Mouse (Mus musculus): Measurements from ENCODE around the gene Sv2b. TPM values are rescaled to one million over a fixed set of nuclear protein-coding genes. Genes with fewer than 3 reads are reported as not detected.
"Not testable (repeated sequence)": the region's sequence is repeated elsewhere in the genome, so short reads cannot be mapped to it uniquely, and the experiment has no call there.

Sv2b gene
- polyA plus RNA-seq, 1 experiment from 2014 or later = 20.0 TPM

GRCm38 (mm10) chr7:75322742-75323141 lies 13.7 kb upstream of the Sv2b start:
- not testable (repeated sequence) for H3K27ac ChIP-seq; DNase-seq (ENCODE audit: low spot score); H3K27me3 ChIP-seq (ENCODE audit: control insufficient read depth, insufficient read depth, low read length); ATAC-seq (ENCODE audit: low FRiP score); H3K4me1 ChIP-seq (replicated peaks; ENCODE audit: control insufficient read depth, insufficient read depth, low read length); H3K4me2 ChIP-seq (replicated peaks); H3K36me3 ChIP-seq (replicated peaks; ENCODE audit: control insufficient read depth, insufficient read depth); H3K9me3 ChIP-seq (ENCODE audit: control insufficient read depth, low read length); H3K9ac ChIP-seq; H3K4me3 ChIP-seq (replicated peaks; ENCODE audit: low read length)
- whole genome bisulfite sequencing = 94% methylated on average over 3 of the region's 3 CpGs

GRCm38 (mm10) chr7:75320009-75320408 lies 10.9 kb upstream of the Sv2b start:
- H3K36me3 ChIP-seq (replicated peaks; ENCODE audit: control insufficient read depth, insufficient read depth) = no peaks in the 10 kb centered on the region
- H3K27me3 ChIP-seq (ENCODE audit: control insufficient read depth, insufficient read depth, low read length) = no peaks in the 10 kb centered on the region
- H3K4me3 ChIP-seq (replicated peaks; ENCODE audit: low read length) = no peak overlapping the region
- no peaks in the 10 kb centered on the region for H3K4me1 ChIP-seq (replicated peaks; ENCODE audit: control insufficient read depth, insufficient read depth, low read length)
- no peak overlapping the region for H3K27ac ChIP-seq
- no peak overlapping the region for H3K9ac ChIP-seq
- no peak overlapping the region for H3K4me2 ChIP-seq (replicated peaks)
- ATAC-seq (ENCODE audit: low FRiP score) (no peak), DNase-seq (ENCODE audit: low spot score) (no peak)
- H3K9me3 ChIP-seq (ENCODE audit: control insufficient read depth, low read length) = no peaks in the 10 kb centered on the region

- DNase-seq (ENCODE audit: low spot score) (no peak), ATAC-seq (ENCODE audit: low FRiP score) (no peak)
- H3K27ac ChIP-seq = no peak overlapping the region
- no peaks in the 10 kb centered on the region for H3K4me1 ChIP-seq (replicated peaks; ENCODE audit: control insufficient read depth, insufficient read depth, low read length)
- H3K27me3 ChIP-seq (ENCODE audit: control insufficient read depth, insufficient read depth, low read length) = no peaks in the 10 kb centered on the region
- no peaks in the 10 kb centered on the region for H3K9me3 ChIP-seq (ENCODE audit: control insufficient read depth, low read length)
- H3K4me3 ChIP-seq (replicated peaks; ENCODE audit: low read length) = no peak overlapping the region
- no peaks in the 10 kb centered on the region for H3K36me3 ChIP-seq (replicated peaks; ENCODE audit: control insufficient read depth, insufficient read depth)
- no peak overlapping the region for H3K9ac ChIP-seq
- WGBS = 83% methylated on average over 1 of the region's 1 CpGs
- no peak overlapping the region for H3K4me2 ChIP-seq (replicated peaks)
Observed at GRCm38 (mm10) chr7:75318320-75318719, 9.3 kb upstream of the Sv2b start.

GRCm38 (mm10) chr7:75314873-75315272 lies 5.8 kb upstream of the Sv2b start:
- Histone ChIP-seq H3K4me2 (replicated peaks) (no peak overlapping the region), H3K4me3 (replicated peaks; ENCODE audit: low read length) (no peak overlapping the region), H3K27me3 (ENCODE audit: control insufficient read depth, insufficient read depth, low read length) (0 out of 2 replicates have a peak, but pooled peaks cover under 1% of the 10 kb centered on the region), H3K4me1 (replicated peaks; ENCODE audit: control insufficient read depth, insufficient read depth, low read length) (no peaks in the 10 kb centered on the region), H3K27ac (no peak overlapping the region), H3K9ac (no peak overlapping the region), H3K36me3 (replicated peaks; ENCODE audit: control insufficient read depth, insufficient read depth) (no peaks in the 10 kb centered on the region), H3K9me3 (ENCODE audit: control insufficient read depth, low read length) (no peaks in the 10 kb centered on the region)
- DNase-seq (ENCODE audit: low spot score) (no peak), ATAC-seq (ENCODE audit: low FRiP score) (no peak)
- WGBS = 67% methylated on average over 5 of the region's 5 CpGs

- WGBS = 78% methylated on average over 8 of the region's 8 CpGs
- ATAC-seq (ENCODE audit: low FRiP score) = no peak
- Histone ChIP-seq H3K9ac (no peak overlapping the region), H3K27ac (no peak overlapping the region), H3K9me3 (ENCODE audit: control insufficient read depth, low read length) (no peaks in the 10 kb centered on the region), H3K4me1 (replicated peaks; ENCODE audit: control insufficient read depth, insufficient read depth, low read length) (peaks cover 7% of the 10 kb centered on the region; the same call in 1 of the 2 replicates), H3K4me2 (replicated peaks) (0 out of 2 replicates have a peak overlapping the region, but pooled peaks have one; percentile 98), H3K27me3 (ENCODE audit: control insufficient read depth, insufficient read depth, low read length) (peaks cover 28% of the 10 kb centered on the region), H3K4me3 (replicated peaks; ENCODE audit: low read length) (no peak overlapping the region), H3K36me3 (replicated peaks; ENCODE audit: control insufficient read depth, insufficient read depth) (no peaks in the 10 kb centered on the region)
- no peak for DNase-seq (ENCODE audit: low spot score)
Observed at GRCm38 (mm10) chr7:75309570-75309969, 508 bp upstream of the Sv2b start.

- Histone ChIP-seq H3K27me3 (ENCODE audit: control insufficient read depth, insufficient read depth, low read length) (peaks cover 28% of the 10 kb centered on the region), H3K4me3 (replicated peaks; ENCODE audit: low read length) (peak overlapping the region; percentile 51), H3K27ac (no peak overlapping the region), H3K36me3 (replicated peaks; ENCODE audit: control insufficient read depth, insufficient read depth) (no peaks in the 10 kb centered on the region), H3K4me1 (replicated peaks; ENCODE audit: control insufficient read depth, insufficient read depth, low read length) (peaks cover 7% of the 10 kb centered on the region; the same call in 1 of the 2 replicates), H3K4me2 (replicated peaks) (peak overlapping the region; percentile 98), H3K9ac (peak overlapping the region; percentile 59), H3K9me3 (ENCODE audit: control insufficient read depth, low read length) (no peaks in the 10 kb centered on the region)
- 6% methylated on average over 8 of the region's 8 CpGs for WGBS
- ATAC-seq (ENCODE audit: low FRiP score) (no peak), DNase-seq (ENCODE audit: low spot score) (no peak)
Observed at GRCm38 (mm10) chr7:75308140-75308456, 964 bp downstream of the Sv2b start.

GRCm38 (mm10) chr7:75307570-75308087 lies 1.4 kb downstream of the Sv2b start:
- H3K27me3 ChIP-seq (ENCODE audit: control insufficient read depth, insufficient read depth, low read length) = peaks cover 28% of the 10 kb centered on the region
- H3K4me1 ChIP-seq (replicated peaks; ENCODE audit: control insufficient read depth, insufficient read depth, low read length) = peaks cover 7% of the 10 kb centered on the region; the same call in 1 of the 2 replicates
- peak overlapping the region; percentile 98 for H3K4me2 ChIP-seq (replicated peaks)
- DNase-seq (ENCODE audit: low spot score) = no peak
- H3K9ac ChIP-seq = peak overlapping the region; percentile 59
- H3K9me3 ChIP-seq (ENCODE audit: control insufficient read depth, low read length) = no peaks in the 10 kb centered on the region
- H3K4me3 ChIP-seq (replicated peaks; ENCODE audit: low read length) = peak overlapping the region; percentile 51
- no peaks in the 10 kb centered on the region for H3K36me3 ChIP-seq (replicated peaks; ENCODE audit: control insufficient read depth, insufficient read depth)
- ATAC-seq (ENCODE audit: low FRiP score) = no peak
- WGBS = 54% methylated on average over 8 of the region's 8 CpGs
- H3K27ac ChIP-seq = no peak overlapping the region

- Histone ChIP-seq H3K4me3 (replicated peaks; ENCODE audit: low read length) (no peak overlapping the region), H3K27ac (no peak overlapping the region), H3K36me3 (replicated peaks; ENCODE audit: control insufficient read depth, insufficient read depth) (no peaks in the 10 kb centered on the region), H3K4me2 (replicated peaks) (no peak overlapping the region), H3K9ac (no peak overlapping the region), H3K9me3 (ENCODE audit: control insufficient read depth, low read length) (no peaks in the 10 kb centered on the region), H3K27me3 (ENCODE audit: control insufficient read depth, insufficient read depth, low read length) (peaks cover 28% of the 10 kb centered on the region), H3K4me1 (replicated peaks; ENCODE audit: control insufficient read depth, insufficient read depth, low read length) (peaks cover 7% of the 10 kb centered on the region; the same call in 1 of the 2 replicates)
- DNase-seq (ENCODE audit: low spot score) (no peak), ATAC-seq (ENCODE audit: low FRiP score) (no peak)
- 82% methylated on average over 9 of the region's 9 CpGs for WGBS
Observed at GRCm38 (mm10) chr7:75305901-75306465, 3.1 kb downstream of the Sv2b start.

GRCm38 (mm10) chr7:75302523-75303215 lies 6.4 kb downstream of the Sv2b start:
- 90% methylated on average over 6 of the region's 6 CpGs for WGBS
- ATAC-seq (ENCODE audit: low FRiP score) = no peak
- no peak for DNase-seq (ENCODE audit: low spot score)
- no peak overlapping the region for H3K4me3 ChIP-seq (replicated peaks; ENCODE audit: low read length)
- H3K4me1 ChIP-seq (replicated peaks; ENCODE audit: control insufficient read depth, insufficient read depth, low read length) = peaks cover 3% of the 10 kb centered on the region; the same call in 1 of the 2 replicates
- H3K27me3 ChIP-seq (ENCODE audit: control insufficient read depth, insufficient read depth, low read length) = peaks cover 9% of the 10 kb centered on the region
- no peaks in the 10 kb centered on the region for H3K36me3 ChIP-seq (replicated peaks; ENCODE audit: control insufficient read depth, insufficient read depth)
- no peaks in the 10 kb centered on the region for H3K9me3 ChIP-seq (ENCODE audit: control insufficient read depth, low read length)
- H3K4me2 ChIP-seq (replicated peaks) = no peak overlapping the region
- H3K9ac ChIP-seq = no peak overlapping the region
- H3K27ac ChIP-seq = no peak overlapping the region

Data from hindbrain, embryonic 14.5 days (tissue).